Mouse (Mus musculus) E14TG2a.4 (cell line): ENCODE results near the gene Ets1.

Experiments
- CTCF ChIP-seq: conservative IDR thresholded peaks from 2 replicates; pipeline ENCODE4 v1.5.1; 2014; ENCODE audit warnings: low read length
- NANOG ChIP-seq: IDR thresholded peaks from 2 replicates; pipeline ENCODE4 v1.6.1; 2014; ENCODE audit warnings: borderline replicate concordance, low read length, mixed read lengths
- POU5F1 ChIP-seq: IDR thresholded peaks from 2 replicates; pipeline ENCODE4 v1.6.1; 2014; ENCODE audit warnings: low read length, borderline replicate concordance

DNA sequence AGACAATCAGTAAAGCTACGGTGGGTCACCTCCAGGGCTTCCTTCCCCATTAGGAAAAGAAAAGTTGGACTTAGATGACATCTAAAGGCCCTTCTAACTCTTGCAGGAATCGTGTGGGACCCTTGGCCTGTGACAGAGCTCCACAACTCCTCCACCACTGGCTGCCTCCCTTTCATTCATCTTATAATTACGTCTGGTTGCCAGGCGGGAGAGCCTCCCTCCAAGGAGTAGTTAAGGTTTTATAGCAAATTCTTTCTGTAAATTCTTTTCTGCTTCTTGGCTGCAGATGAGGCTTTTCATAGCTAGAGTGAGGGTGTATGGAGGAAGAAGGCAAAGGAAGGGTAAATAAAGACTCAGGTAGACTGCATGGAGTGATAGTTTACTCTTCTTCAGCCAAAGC lies 77.8 kb downstream of the Ets1 start:
- TF ChIP-seq CTCF (no peak), POU5F1 (no peak), NANOG (no peak)
